Mouse (Mus musculus): Measurements from ENCODE around the gene Kif22. TPM values are rescaled to one million over a fixed set of nuclear protein-coding genes. Genes with fewer than 3 reads are reported as not detected.

The Kif22 gene
- polyA plus RNA-seq, 1 experiment: 37.4 TPM

DNA sequence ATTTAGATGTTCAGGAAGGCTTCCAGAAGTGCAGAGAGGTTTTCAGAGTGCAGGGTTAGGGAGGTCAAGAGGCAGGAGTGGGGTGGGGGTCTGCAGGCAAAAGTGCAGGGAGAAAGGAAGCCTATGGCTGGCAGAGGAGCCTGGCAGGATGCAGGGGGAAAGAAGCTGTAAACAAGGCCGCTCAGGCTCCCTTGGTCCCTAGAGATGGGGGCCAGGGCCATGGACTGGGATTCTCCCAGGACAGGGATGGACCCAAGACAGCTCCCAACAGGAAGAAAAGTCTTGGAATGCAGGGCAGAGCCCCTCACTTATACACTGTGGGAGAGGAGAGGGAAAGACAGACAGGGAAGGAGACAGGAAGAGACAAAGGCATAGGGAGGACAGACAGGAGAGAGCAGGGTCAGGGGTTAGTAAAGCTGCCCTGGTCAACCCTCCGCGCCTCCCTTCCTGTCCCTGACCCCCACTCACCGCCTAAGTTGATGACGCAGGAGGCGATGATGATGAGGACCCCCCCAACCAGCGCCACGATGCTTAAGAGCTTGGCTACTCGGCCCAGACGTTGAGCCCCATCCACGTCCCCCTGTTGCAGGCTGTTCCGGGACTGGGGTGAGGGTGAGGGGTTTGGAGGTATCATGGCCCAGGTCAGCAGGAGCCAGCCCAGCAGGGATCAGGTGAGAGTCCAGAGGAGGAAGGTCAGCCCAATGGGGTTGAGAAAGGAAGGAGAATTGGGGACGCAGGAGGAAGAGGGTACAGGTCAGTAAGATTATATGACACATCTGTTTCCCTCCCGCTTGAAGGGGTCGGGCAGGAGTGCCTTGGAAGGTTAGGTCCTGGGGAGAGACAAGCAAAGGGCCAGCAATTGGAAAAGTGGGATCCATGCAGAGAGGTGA, 23.6 kb downstream of the Kif22 start:
- no peak for TF ChIP-seq CTCF (IDR thresholded peaks at IDR 0.05; ENCODE audit: borderline replicate concordance, insufficient read depth, low read length)
- TF ChIP-seq POLR2A (IDR thresholded peaks at IDR 0.05; ENCODE audit: low read depth, low read length): no peak
- H3K4me3 ChIP-seq (ENCODE audit: insufficient read depth, low read length): no peak overlapping the region
- H3K4me1 ChIP-seq (ENCODE audit: control insufficient read depth, insufficient read depth, low read length): peaks cover 7% of the 10 kb centered on the region; the same call in 1 of the 2 replicates
- H3K27ac ChIP-seq (ENCODE audit: insufficient read depth, low read length): no peak overlapping the region

DNA sequence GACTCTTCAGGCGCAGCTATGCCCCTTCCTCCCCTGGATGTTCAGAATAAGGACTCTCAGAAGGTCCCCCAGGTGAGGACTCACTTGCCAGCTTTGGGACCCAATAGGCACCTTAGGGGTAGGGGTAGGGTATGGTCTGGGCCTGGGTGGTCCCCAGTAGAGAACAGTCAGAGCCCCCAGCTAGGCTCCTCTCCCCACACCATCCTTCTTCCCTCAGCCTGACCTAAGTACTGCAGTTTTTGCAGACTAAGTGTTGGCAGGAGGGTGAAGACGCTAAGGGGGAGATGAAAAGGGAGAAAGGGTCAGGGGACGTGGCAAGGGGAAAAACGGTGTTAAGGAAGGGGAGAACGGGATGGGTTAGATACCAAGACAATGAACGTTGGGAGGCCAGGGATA, 24.3 kb downstream of the Kif22 start:
- no peak overlapping the region for H3K27ac ChIP-seq (ENCODE audit: insufficient read depth, low read length)
- peaks cover 6% of the 10 kb centered on the region; the same call in 1 of the 2 replicates for H3K4me1 ChIP-seq (ENCODE audit: control insufficient read depth, insufficient read depth, low read length)
- TF ChIP-seq CTCF (IDR thresholded peaks at IDR 0.05; ENCODE audit: borderline replicate concordance, insufficient read depth, low read length) (no peak), POLR2A (IDR thresholded peaks at IDR 0.05; ENCODE audit: low read depth, low read length) (no peak)
- H3K4me3 ChIP-seq (ENCODE audit: insufficient read depth, low read length): no peak overlapping the region

DNA sequence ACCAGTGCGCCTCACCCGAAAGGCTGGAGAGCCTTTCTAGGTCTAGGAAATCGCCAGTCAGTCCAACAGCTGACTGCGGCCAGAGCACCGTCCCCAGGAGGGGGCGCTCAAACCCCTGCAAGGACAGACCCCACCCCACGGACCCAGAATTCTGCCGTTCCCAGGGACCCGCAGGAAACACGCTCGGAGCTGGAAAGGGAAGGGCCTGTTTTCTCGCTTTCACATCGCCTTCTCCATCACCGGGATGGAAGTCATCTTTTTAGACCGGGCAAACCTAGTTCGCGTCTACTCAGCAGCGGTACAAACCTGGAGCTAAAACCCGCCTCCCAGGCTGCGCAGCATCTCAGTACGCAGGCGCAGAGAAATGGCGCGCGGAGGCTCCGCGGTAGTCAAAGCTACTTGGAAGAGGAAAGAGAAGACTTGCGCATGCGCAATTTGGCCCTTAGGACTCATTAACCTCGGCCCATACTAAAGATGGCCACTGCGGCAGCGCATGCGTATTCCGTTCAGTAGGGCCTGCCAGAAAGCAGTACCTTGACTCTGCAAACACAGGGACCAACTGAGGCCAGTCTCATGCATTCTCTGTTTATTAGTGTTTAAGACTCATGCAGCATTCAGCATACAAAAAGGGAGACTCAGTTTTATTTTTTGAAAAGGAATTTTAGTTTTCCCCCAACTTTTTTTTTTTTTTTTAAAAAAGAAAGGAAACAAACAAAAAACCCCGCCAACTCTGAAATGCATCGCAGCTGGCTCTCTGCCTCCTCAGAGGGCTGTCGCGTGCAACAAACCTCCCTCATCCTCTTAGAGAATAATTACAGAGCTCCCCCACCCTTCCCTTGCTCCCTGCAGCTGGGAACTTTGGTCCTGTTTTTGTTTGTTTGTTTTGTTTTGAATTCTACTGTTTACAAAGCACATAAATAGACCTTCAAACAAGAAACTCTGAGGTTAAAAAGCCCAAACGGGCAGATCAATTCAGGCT, 25.0 kb downstream of the Kif22 start, which contains the start of gene Pagr1a:
Gene Pagr1a (minus strand): TSS at position 382 of the 979 bp plus-strand sequence.
- Histone ChIP-seq H3K27ac (ENCODE audit: insufficient read depth, low read length) (peak within 1 kb of the TSS; percentile 85), H3K4me1 (ENCODE audit: control insufficient read depth, insufficient read depth, low read length) (peaks cover 8% of the 10 kb centered on the region), H3K4me3 (ENCODE audit: insufficient read depth, low read length) (peak within 1 kb of the TSS; percentile 73)
- peak; percentile 76 for TF ChIP-seq POLR2A (IDR thresholded peaks at IDR 0.05; ENCODE audit: low read depth, low read length)
- peak; percentile 55; the same call in 1 of the 2 replicates for TF ChIP-seq CTCF (IDR thresholded peaks at IDR 0.05; ENCODE audit: borderline replicate concordance, insufficient read depth, low read length)

DNA sequence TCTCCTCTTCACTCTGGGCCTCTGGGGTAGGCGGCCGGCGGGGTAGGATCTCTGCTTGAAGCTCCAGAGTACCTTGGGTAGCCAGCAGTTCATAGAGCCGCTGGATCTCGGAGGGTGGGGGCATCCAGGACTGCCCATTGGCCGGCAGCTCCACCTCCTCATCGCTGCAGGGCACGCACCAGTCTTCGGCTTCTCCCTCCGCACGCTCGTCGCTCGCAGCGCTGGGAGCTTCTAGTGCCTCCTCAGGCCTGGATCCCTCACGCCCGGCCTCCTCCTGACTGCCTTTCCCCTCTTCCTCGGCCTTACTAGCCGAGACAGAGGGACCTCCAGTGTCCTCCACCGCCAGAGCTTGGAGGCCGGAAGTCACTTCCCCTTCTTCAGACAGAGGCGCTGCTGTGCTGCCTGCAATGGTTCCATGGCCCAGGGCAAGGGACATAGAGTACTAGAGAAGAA, 25.8 kb downstream of the Kif22 start:
- peak overlapping the region; percentile 85 for H3K27ac ChIP-seq (ENCODE audit: insufficient read depth, low read length)
- H3K4me1 ChIP-seq (ENCODE audit: control insufficient read depth, insufficient read depth, low read length): peaks cover 2% of the 10 kb centered on the region; the same call in 1 of the 2 replicates
- TF ChIP-seq CTCF (IDR thresholded peaks at IDR 0.05; ENCODE audit: borderline replicate concordance, insufficient read depth, low read length): no peak
- peak; percentile 87; the same call in 1 of the 2 replicates for TF ChIP-seq POLR2A (IDR thresholded peaks at IDR 0.05; ENCODE audit: low read depth, low read length)
- peak overlapping the region; percentile 73 for H3K4me3 ChIP-seq (ENCODE audit: insufficient read depth, low read length)

DNA sequence TGATC, 26.0 kb downstream of the Kif22 start, which contains the start of gene Pagr1b:
Gene Pagr1b (minus strand): TSS at position 4 of the 5 bp plus-strand sequence.
- no peak for TF ChIP-seq CTCF (IDR thresholded peaks at IDR 0.05; ENCODE audit: borderline replicate concordance, insufficient read depth, low read length)
- TF ChIP-seq POLR2A (IDR thresholded peaks at IDR 0.05; ENCODE audit: low read depth, low read length): no peak
- Histone ChIP-seq H3K4me3 (ENCODE audit: insufficient read depth, low read length) (peak within 1 kb of the TSS; percentile 73), H3K27ac (ENCODE audit: insufficient read depth, low read length) (peak within 1 kb of the TSS; percentile 85), H3K4me1 (ENCODE audit: control insufficient read depth, insufficient read depth, low read length) (peaks cover 2% of the 10 kb centered on the region; the same call in 1 of the 2 replicates)

DNA sequence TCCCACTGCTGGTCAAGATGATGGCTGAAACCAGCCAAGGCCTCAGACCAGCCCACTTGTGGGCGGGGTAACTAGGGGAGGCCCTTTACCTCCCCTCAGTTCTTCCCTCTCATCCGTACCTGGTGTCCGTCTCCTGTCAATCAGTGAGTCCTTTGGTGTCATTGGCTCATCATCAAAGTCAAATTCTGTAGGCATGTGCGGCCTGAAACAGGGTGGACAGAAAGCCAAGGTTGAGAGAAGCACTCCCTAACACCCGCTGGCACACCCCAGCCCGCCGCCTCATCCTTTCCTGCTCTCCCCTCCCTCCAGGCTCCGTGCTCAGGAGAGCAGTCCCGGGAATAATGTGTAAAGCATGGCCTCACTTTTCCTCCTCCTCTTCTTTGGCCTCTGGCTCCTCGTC, 26.2 kb downstream of the Kif22 start:
- Histone ChIP-seq H3K27ac (ENCODE audit: insufficient read depth, low read length) (peak overlapping the region; percentile 85), H3K4me1 (ENCODE audit: control insufficient read depth, insufficient read depth, low read length) (peaks cover 2% of the 10 kb centered on the region; the same call in 1 of the 2 replicates), H3K4me3 (ENCODE audit: insufficient read depth, low read length) (peak overlapping the region; percentile 73)
- TF ChIP-seq CTCF (IDR thresholded peaks at IDR 0.05; ENCODE audit: borderline replicate concordance, insufficient read depth, low read length): no peak
- no peak; the same call in 1 of the 2 replicates for TF ChIP-seq POLR2A (IDR thresholded peaks at IDR 0.05; ENCODE audit: low read depth, low read length)

DNA sequence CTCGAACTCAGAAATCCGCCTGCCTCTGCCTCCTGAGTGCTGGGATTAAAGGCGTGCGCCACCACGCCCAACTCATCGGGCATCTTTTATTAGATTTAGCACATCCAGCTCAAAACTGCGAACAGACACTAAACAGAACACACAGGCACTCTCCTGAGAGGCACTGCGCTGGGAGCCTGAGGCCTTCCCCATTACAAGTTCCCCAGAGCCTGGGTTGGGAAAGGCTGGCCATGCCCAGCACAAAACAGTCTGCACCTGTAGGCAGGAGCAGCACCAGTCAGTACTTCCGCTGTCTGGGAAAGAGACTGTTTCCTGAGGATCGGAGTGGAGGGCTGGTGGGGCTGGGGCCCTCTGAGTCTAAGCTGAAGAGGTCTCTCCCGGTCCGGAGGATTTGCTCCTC, 27.3 kb downstream of the Kif22 start:
- H3K4me3 ChIP-seq (ENCODE audit: insufficient read depth, low read length): no peak overlapping the region
- peaks cover 2% of the 10 kb centered on the region; the same call in 1 of the 2 replicates for H3K4me1 ChIP-seq (ENCODE audit: control insufficient read depth, insufficient read depth, low read length)
- H3K27ac ChIP-seq (ENCODE audit: insufficient read depth, low read length): no peak overlapping the region
- TF ChIP-seq CTCF (IDR thresholded peaks at IDR 0.05; ENCODE audit: borderline replicate concordance, insufficient read depth, low read length) (no peak), POLR2A (IDR thresholded peaks at IDR 0.05; ENCODE audit: low read depth, low read length) (no peak)

DNA sequence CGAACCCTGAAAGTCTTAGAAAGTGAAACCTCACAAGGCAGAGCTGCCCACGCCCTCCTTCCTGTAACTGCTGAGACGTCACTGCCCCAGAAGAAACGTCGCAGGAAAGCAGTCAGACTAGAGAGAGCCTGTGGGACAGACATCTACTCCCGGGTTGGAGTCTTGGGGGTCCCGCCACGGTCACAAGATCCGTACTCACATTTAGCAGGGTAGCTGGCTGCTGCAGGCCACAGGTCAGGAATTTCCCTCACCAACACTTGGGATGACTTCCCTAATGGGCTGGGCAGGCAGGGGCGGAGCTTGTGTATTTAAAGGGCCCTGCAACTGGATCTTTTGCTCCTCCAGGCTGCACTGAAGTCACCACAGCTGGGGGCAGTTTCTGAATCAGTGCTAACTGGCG, 28.0 kb downstream of the Kif22 start, which contains the start of gene Mvp:
Gene Mvp (minus strand): TSS at position 302 of the 400 bp plus-strand sequence.
- TF ChIP-seq CTCF (IDR thresholded peaks at IDR 0.05; ENCODE audit: borderline replicate concordance, insufficient read depth, low read length) (no peak), POLR2A (IDR thresholded peaks at IDR 0.05; ENCODE audit: low read depth, low read length) (peak; percentile 73)
- Histone ChIP-seq H3K27ac (ENCODE audit: insufficient read depth, low read length) (peak within 1 kb of the TSS; percentile 28), H3K4me1 (ENCODE audit: control insufficient read depth, insufficient read depth, low read length) (peaks cover 2% of the 10 kb centered on the region), H3K4me3 (ENCODE audit: insufficient read depth, low read length) (peak within 1 kb of the TSS; percentile 78)

DNA sequence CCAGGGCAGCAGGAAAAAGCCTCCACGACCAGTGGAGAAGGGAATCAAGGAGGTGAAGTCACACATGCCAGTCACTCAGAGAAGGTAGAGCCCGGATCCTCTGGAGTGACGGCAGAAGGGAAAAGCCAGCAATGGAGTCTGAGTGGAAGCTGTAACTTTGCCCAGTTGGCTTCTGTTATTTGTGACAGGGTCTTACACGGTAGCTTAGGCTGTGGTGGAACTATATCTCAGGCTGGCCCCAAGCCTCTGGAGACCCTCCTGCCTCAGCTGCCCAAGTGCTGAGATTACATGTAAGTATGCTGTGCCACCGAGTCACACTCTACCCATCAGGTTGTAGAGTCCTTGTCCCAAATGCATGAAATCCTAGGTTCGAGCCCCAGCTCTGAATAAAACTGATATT, 28.9 kb downstream of the Kif22 start:
- H3K27ac ChIP-seq (ENCODE audit: insufficient read depth, low read length): no peak overlapping the region
- no peak for TF ChIP-seq CTCF (IDR thresholded peaks at IDR 0.05; ENCODE audit: borderline replicate concordance, insufficient read depth, low read length)
- no peak for TF ChIP-seq POLR2A (IDR thresholded peaks at IDR 0.05; ENCODE audit: low read depth, low read length)
- peak overlapping the region; percentile 78 for H3K4me3 ChIP-seq (ENCODE audit: insufficient read depth, low read length)
- peaks cover 9% of the 10 kb centered on the region for H3K4me1 ChIP-seq (ENCODE audit: control insufficient read depth, insufficient read depth, low read length)
